Mouse (Mus musculus) forebrain, embryonic 10.5 days (tissue): ENCODE results near the gene Bmpr1a. TPM values are rescaled to one million over a fixed set of nuclear protein-coding genes. Genes with fewer than 3 reads are reported as not detected.
"Not testable (repeated sequence)": the region's sequence is repeated elsewhere in the genome, so short reads cannot be mapped to it uniquely, and the experiment has no call there.

Experiments
- DNase-seq: peaks from one replicate; pipeline ENCODE4 v3.0.0-alpha.2; 2017; ENCODE audit warnings: low spot score; ENCODE audit errors: extremely low spot score
- H3K27ac ChIP-seq: fragments of 300-500 bp; sonication (generic); 2 replicates; pipeline ENCODE4 v1.5.1; 2016; ENCODE audit warnings: mild to moderate bottlenecking
- H3K27me3 ChIP-seq: fragments of 300-500 bp; sonication (generic); 2 replicates; pipeline ENCODE4 v1.6.1; 2016; ENCODE audit warnings: mild to moderate bottlenecking; ENCODE audit not compliant: poor library complexity, severe bottlenecking
- H3K36me3 ChIP-seq: fragments of 300-500 bp; sonication (generic); replicated peaks from 2 replicates; pipeline ENCODE4 v1.6.1; 2016; ENCODE audit warnings: mild to moderate bottlenecking, moderate library complexity
- H3K4me1 ChIP-seq: fragments of 300-500 bp; sonication (generic); 2 replicates; pipeline ENCODE4 v1.6.1; 2016
- H3K4me3 ChIP-seq: fragments of 300-500 bp; sonication (generic); 2 replicates; pipeline ENCODE4 v1.5.1; 2016; ENCODE audit warnings: mild to moderate bottlenecking, moderate library complexity
- H3K9me3 ChIP-seq: fragments of 300-500 bp; sonication (generic); 2 replicates; pipeline ENCODE4 v1.6.1; 2016; ENCODE audit warnings: mild to moderate bottlenecking, moderate library complexity
- WGBS: fragments of 180-500 bp; shearing (Covaris S2); methylation state at CpG from one replicate; pipeline ENCODE4 v1.1.7; 2016; 5-methylcytosine and 5-hydroxymethylcytosine counted together
- polyA plus RNA-seq: library from polyadenylated mRNA; unstranded; fragments of >200 nt; fragmentation: Nextera tagmentation; extraction: Ambion mirVana; gene quantifications from 2 replicates; pipeline ENCODE4 v1.2.1, GENCODE M21; 2016

Gene Bmpr1a
- polyA plus RNA-seq, 1 experiment from 2014 or later, result 44.5 TPM

- WGBS, result 87% methylated on average over 6 of the region's 6 CpGs
- peaks cover 10% of the 10 kb centered on the region for H3K4me1 ChIP-seq
These were observed 130.5 kb downstream of the Bmpr1a start for GRCm38 (mm10) chr14:34372646-34373045.

GRCm38 (mm10) chr14:34371763-34372162 is 131.4 kb downstream of the Bmpr1a start:
- no peaks in the 10 kb centered on the region for H3K27me3 ChIP-seq
- WGBS, result 86% methylated on average over 2 of the region's 2 CpGs

More at GRCm38 (mm10) chr14:34372646-34373045, 130.5 kb downstream of the Bmpr1a start:
- no peaks in the 10 kb centered on the region for H3K27me3 ChIP-seq
- no peak for DNase-seq
- H3K4me3 ChIP-seq, result no peak overlapping the region
- H3K27ac ChIP-seq, result no peak overlapping the region
- no peaks in the 10 kb centered on the region for H3K9me3 ChIP-seq
- no peaks in the 10 kb centered on the region for H3K36me3 ChIP-seq

GRCm38 (mm10) chr14:34370921-34371320 is 132.2 kb downstream of the Bmpr1a start:
- 90% methylated on average over 3 of the region's 3 CpGs for WGBS
- no peak for DNase-seq
- H3K4me3 ChIP-seq, result no peak overlapping the region

More at GRCm38 (mm10) chr14:34371763-34372162, 131.4 kb downstream of the Bmpr1a start:
- no peaks in the 10 kb centered on the region for H3K9me3 ChIP-seq
- DNase-seq, result no peak
- H3K4me1 ChIP-seq, result peaks cover 10% of the 10 kb centered on the region
- no peak overlapping the region for H3K27ac ChIP-seq
- no peak overlapping the region for H3K4me3 ChIP-seq
- H3K36me3 ChIP-seq, result no peaks in the 10 kb centered on the region

GRCm38 (mm10) chr14:34370203-34370602 is 132.9 kb downstream of the Bmpr1a start:
- 60% methylated on average over 3 of the region's 3 CpGs for WGBS
- no peak for DNase-seq
- peaks cover 8% of the 10 kb centered on the region for H3K4me1 ChIP-seq
- no peak overlapping the region for H3K27ac ChIP-seq
- no peaks in the 10 kb centered on the region for H3K36me3 ChIP-seq
- H3K27me3 ChIP-seq, result no peaks in the 10 kb centered on the region
- H3K4me3 ChIP-seq, result no peak overlapping the region
- H3K9me3 ChIP-seq, result 0 out of 2 replicates have a peak, but pooled peaks cover 4% of the 10 kb centered on the region

More at GRCm38 (mm10) chr14:34370921-34371320, 132.2 kb downstream of the Bmpr1a start:
- Histone ChIP-seq H3K36me3 (no peaks in the 10 kb centered on the region), H3K9me3 (no peaks in the 10 kb centered on the region), H3K27ac (no peak overlapping the region), H3K4me1 (peaks cover 10% of the 10 kb centered on the region), H3K27me3 (no peaks in the 10 kb centered on the region)

- H3K27me3 ChIP-seq, result peaks cover 35% of the 10 kb centered on the region
- 92% methylated on average over 2 of the region's 2 CpGs for WGBS
- no peak overlapping the region for H3K27ac ChIP-seq
- H3K4me3 ChIP-seq, result no peak overlapping the region
- DNase-seq, result no peak
- H3K4me1 ChIP-seq, result peaks cover 18% of the 10 kb centered on the region
- no peaks in the 10 kb centered on the region for H3K36me3 ChIP-seq
- 0 out of 2 replicates have a peak, but pooled peaks cover 6% of the 10 kb centered on the region for H3K9me3 ChIP-seq
These were observed 138.0 kb downstream of the Bmpr1a start for GRCm38 (mm10) chr14:34365147-34365507.

GRCm38 (mm10) chr14:34364254-34365146 is 138.6 kb downstream of the Bmpr1a start:
- WGBS, result 79% methylated on average over 15 of the region's 15 CpGs
- H3K4me3 ChIP-seq, result peak overlapping the region; percentile 57
- H3K36me3 ChIP-seq, DNase-seq, H3K9me3 ChIP-seq: not testable (repeated sequence)
- H3K27me3 ChIP-seq, result peaks cover 35% of the 10 kb centered on the region
- H3K27ac ChIP-seq, result peak overlapping the region; percentile 71; the same call in 1 of the 2 replicates
- H3K4me1 ChIP-seq, result peaks cover 18% of the 10 kb centered on the region

- peak overlapping the region; percentile 71 for H3K27ac ChIP-seq
- peaks cover 24% of the 10 kb centered on the region for H3K4me1 ChIP-seq
- peaks cover 35% of the 10 kb centered on the region for H3K27me3 ChIP-seq
- peak overlapping the region; percentile 57 for H3K4me3 ChIP-seq
- 3% methylated on average over 32 of the region's 32 CpGs for WGBS
- peak; percentile 50 for DNase-seq
- 0 out of 2 replicates have a peak, but pooled peaks cover 6% of the 10 kb centered on the region for H3K9me3 ChIP-seq
- H3K36me3 ChIP-seq, result no peaks in the 10 kb centered on the region
These were observed 139.5 kb downstream of the Bmpr1a start for GRCm38 (mm10) chr14:34363490-34364253.

- 31% methylated on average over 18 of the region's 18 CpGs for WGBS
- Histone ChIP-seq H3K9me3 (0 out of 2 replicates have a peak, but pooled peaks cover 6% of the 10 kb centered on the region), H3K4me3 (peak overlapping the region; percentile 57), H3K27ac (0 out of 2 replicates have a peak overlapping the region, but pooled peaks have one; percentile 71), H3K4me1 (peaks cover 27% of the 10 kb centered on the region), H3K36me3 (no peaks in the 10 kb centered on the region), H3K27me3 (peaks cover 35% of the 10 kb centered on the region)
- DNase-seq, result peak; percentile 43
These were observed 140.3 kb downstream of the Bmpr1a start for GRCm38 (mm10) chr14:34362726-34363445.

GRCm38 (mm10) chr14:34362135-34362534 is 141.0 kb downstream of the Bmpr1a start:
- Histone ChIP-seq H3K9me3 (0 out of 2 replicates have a peak, but pooled peaks cover 6% of the 10 kb centered on the region), H3K36me3 (no peaks in the 10 kb centered on the region), H3K4me3 (no peak overlapping the region), H3K27me3 (peaks cover 35% of the 10 kb centered on the region), H3K4me1 (peaks cover 27% of the 10 kb centered on the region), H3K27ac (no peak overlapping the region)
- 77% methylated on average over 4 of the region's 4 CpGs for WGBS
- DNase-seq, result no peak

Other genes starting within 250 kb of the Bmpr1a start
- 8.4 and 9.8 TPM in 2 replicates for gene Shld2, start 192.8 kb downstream of the Bmpr1a start, polyA plus RNA-seq
- 63.9 and 65.8 TPM in 2 replicates for gene Glud1, start 192.6 kb downstream of the Bmpr1a start, polyA plus RNA-seq
- not detected in 2 replicates for gene Fam25c, start 147.9 kb downstream of the Bmpr1a start, polyA plus RNA-seq
- 1.3 and 2.2 TPM in 2 replicates for gene Sncg, start 128.6 kb downstream of the Bmpr1a start, polyA plus RNA-seq
- 6.2 and 6.7 TPM in 2 replicates for gene Mmrn2, start 127.9 kb downstream of the Bmpr1a start, polyA plus RNA-seq
- gene 9230112D13Rik, start 19.5 kb upstream of the Bmpr1a start, polyA plus RNA-seq, result not detected in 2 replicates
- gene Ldb3, start 85.3 kb upstream of the Bmpr1a start, polyA plus RNA-seq, result 0.05 and 0.06 TPM in 2 replicates
- 0.47 and 1.0 TPM in 2 replicates for gene Opn4, start 96.8 kb upstream of the Bmpr1a start, polyA plus RNA-seq
- 25.7 and 26.3 TPM in 2 replicates for gene Wapl, start 170.6 kb upstream of the Bmpr1a start, polyA plus RNA-seq